Mouse (Mus musculus) hindbrain, embryonic 11.5 days (tissue): ENCODE results near the gene Eif5a. TPM values are rescaled to one million over a fixed set of nuclear protein-coding genes. Genes with fewer than 3 reads are reported as not detected.

Experiments used
- ATAC-seq: fragments of 200-750 bp; cut with Nextera tagmentation; 2 replicates; pipeline ENCODE4 v1.8.0; 2017; ENCODE audit warnings: mild to moderate bottlenecking, moderate TSS enrichment, moderate library complexity; ENCODE audit not compliant: low FRiP score
- DNase-seq: peaks from one replicate; pipeline ENCODE4 v3.0.0-alpha.2; 2015; ENCODE audit warnings: low spot score
- H3K27ac ChIP-seq: fragments of 300-500 bp; sonication (generic); 2 replicates; pipeline ENCODE4 v1.5.1; 2014; ENCODE audit warnings: mild to moderate bottlenecking, low read depth, low read length
- H3K27me3 ChIP-seq: fragments of 300-500 bp; sonication (generic); 2 replicates; pipeline ENCODE4 v1.6.1; 2014; ENCODE audit warnings: mild to moderate bottlenecking, low read length, moderate library complexity, mixed read lengths; ENCODE audit not compliant: control insufficient read depth, insufficient read depth
- H3K36me3 ChIP-seq: fragments of 300-500 bp; sonication (generic); 2 replicates; pipeline ENCODE4 v1.6.1; 2014; ENCODE audit warnings: mild to moderate bottlenecking, low read length, moderate library complexity, mixed read lengths; ENCODE audit not compliant: control insufficient read depth, insufficient read depth
- H3K4me1 ChIP-seq: fragments of 300-500 bp; sonication (generic); replicated peaks from 2 replicates; pipeline ENCODE4 v1.6.1; 2014; ENCODE audit warnings: low read length, mixed read lengths; ENCODE audit not compliant: control insufficient read depth, insufficient read depth
- H3K4me2 ChIP-seq: fragments of 300-500 bp; sonication (generic); replicated peaks from 2 replicates; pipeline ENCODE4 v1.6.1; 2014; ENCODE audit warnings: mild to moderate bottlenecking, low read depth, low read length
- H3K4me3 ChIP-seq: fragments of 300-500 bp; sonication (generic); 2 replicates; pipeline ENCODE4 v1.5.1; 2014; ENCODE audit warnings: low read depth, low read length
- H3K9ac ChIP-seq: fragments of 300-500 bp; sonication (generic); 2 replicates; pipeline ENCODE4 v1.6.1; 2014; ENCODE audit warnings: low read depth, low read length
- H3K9me3 ChIP-seq: fragments of 300-500 bp; sonication (generic); 2 replicates; pipeline ENCODE4 v1.6.1; 2016; ENCODE audit warnings: low read length; ENCODE audit not compliant: control insufficient read depth
- WGBS: fragments of 180-500 bp; shearing (Covaris S2); extraction: QIAGEN DNeasy Blood & Tissue Kit; methylation state at CpG from one replicate; pipeline ENCODE4 v1.1.7; 2014; 5-methylcytosine and 5-hydroxymethylcytosine counted together
- polyA plus RNA-seq: library from polyadenylated mRNA; unstranded; fragments of >200 nt; fragmentation: Nextera tagmentation; extraction: Ambion mirVana; gene quantifications from 2 replicates; pipeline ENCODE4 v1.2.1, GENCODE M21; 2014

Eif5a gene
- polyA plus RNA-seq, 1 experiment from 2014 or later, result 1,842 TPM

DNA sequence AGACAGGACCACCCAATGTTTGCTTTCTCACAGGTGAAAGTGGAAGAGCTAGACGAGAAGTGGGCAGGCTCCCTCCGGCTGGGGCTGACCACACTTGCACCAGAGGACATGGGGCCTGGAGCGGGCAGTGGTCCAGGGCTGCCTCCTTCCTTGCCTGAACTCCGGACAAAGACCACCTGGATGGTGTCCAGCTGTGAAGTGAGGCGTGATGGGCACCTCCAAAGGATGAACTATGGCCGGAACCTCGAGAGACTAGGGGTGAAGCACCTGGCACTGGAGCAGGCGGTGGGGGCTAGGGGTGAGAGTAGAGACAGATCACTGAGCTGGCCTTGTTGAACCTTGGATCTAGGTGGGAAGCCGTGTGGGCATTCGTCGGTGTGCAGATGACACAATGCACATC, 13.1 kb downstream of the Eif5a start:
- 96% methylated on average over 11 of the region's 11 CpGs for WGBS
- no peaks in the 10 kb centered on the region for H3K27me3 ChIP-seq
- no peaks in the 10 kb centered on the region for H3K9me3 ChIP-seq
- H3K27ac ChIP-seq, result no peak overlapping the region
- peaks cover 40% of the 10 kb centered on the region for H3K36me3 ChIP-seq
- H3K4me2 ChIP-seq, result no peak overlapping the region
- no peak for DNase-seq
- no peak overlapping the region for H3K4me3 ChIP-seq
- H3K4me1 ChIP-seq, result 0 out of 2 replicates have a peak, but pooled peaks cover 3% of the 10 kb centered on the region
- no peak overlapping the region for H3K9ac ChIP-seq
- ATAC-seq, result no peak

DNA sequence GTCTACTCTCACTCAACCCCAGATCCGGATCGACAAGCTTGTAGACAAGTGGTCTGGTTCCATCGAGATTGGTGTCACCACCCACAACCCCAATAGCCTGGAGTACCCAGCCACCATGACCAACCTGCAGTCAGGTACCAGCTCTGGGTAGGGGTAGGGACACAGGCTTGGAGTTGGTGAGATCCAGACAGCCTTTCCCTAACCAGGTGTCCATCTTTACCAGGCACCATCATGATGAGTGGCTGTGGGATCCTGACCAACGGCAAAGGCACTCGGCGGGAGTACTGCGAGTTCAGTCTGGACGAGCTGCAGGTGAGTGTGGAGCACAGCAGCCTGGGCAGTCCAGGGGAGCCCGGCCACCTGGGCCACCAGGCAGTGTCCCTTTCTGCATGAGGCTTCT, 17.4 kb downstream of the Eif5a start:
- ATAC-seq, result no peak
- Histone ChIP-seq H3K4me1 (peaks cover 12% of the 10 kb centered on the region), H3K4me2 (no peak overlapping the region), H3K27ac (no peak overlapping the region), H3K4me3 (no peak overlapping the region), H3K36me3 (peaks cover 24% of the 10 kb centered on the region), H3K9ac (no peak overlapping the region), H3K9me3 (no peaks in the 10 kb centered on the region), H3K27me3 (no peaks in the 10 kb centered on the region)
- WGBS, result 91% methylated on average over 9 of the region's 9 CpGs
- DNase-seq, result no peak

DNA sequence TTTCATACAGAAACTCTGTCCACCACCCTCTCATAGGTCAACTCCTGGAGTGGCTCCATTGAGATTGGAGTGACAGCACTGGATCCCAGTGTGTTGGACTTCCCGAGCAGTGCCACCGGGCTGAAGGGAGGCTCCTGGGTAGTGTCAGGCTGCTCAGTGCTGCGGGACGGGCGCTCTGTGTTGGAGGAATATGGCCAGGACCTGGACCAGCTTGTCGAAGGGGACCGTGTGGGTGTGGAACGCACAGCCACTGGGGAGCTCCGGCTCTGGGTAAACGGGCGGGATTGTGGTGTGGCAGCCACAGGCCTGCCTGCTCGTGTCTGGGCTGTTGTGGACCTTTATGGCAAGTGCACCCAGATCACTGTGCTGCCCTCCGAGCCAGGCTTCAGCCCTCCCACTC, 18.8 kb downstream of the Eif5a start:
- Histone ChIP-seq H3K4me3 (peak overlapping the region; percentile 92), H3K4me2 (peak overlapping the region; percentile 97), H3K9me3 (no peaks in the 10 kb centered on the region), H3K36me3 (peaks cover 21% of the 10 kb centered on the region), H3K27ac (no peak overlapping the region), H3K27me3 (no peaks in the 10 kb centered on the region), H3K9ac (no peak overlapping the region), H3K4me1 (peaks cover 14% of the 10 kb centered on the region)
- DNase-seq (no peak), ATAC-seq (no peak)
- WGBS, result 91% methylated on average over 12 of the region's 13 CpGs

DNA sequence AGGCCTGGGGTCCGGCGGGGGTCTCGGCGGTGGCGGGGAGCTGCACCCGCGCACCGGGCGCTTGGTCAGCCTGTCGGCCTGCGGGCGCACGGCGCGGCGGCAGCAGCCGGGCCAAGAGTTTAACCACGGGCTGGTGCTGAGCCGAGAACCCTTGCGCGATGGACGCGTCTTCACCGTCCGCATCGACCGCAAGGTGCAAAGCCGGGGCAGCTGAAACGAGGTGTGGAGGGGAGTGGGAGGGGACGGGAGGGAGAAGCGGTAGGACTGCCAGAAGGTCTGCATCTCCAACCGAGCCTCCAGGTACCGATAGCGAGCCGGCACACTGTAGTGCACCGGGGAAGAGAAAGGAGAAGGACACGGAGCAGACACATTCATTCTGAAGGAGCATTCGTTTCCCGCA, 19.8 kb downstream of the Eif5a start:
- H3K36me3 ChIP-seq, result peaks cover 17% of the 10 kb centered on the region
- whole genome bisulfite sequencing, result 0% methylated on average over 34 of the region's 39 CpGs
- peak; percentile 34; the same call in 1 of the 2 replicates for ATAC-seq
- peak overlapping the region; percentile 92 for H3K4me3 ChIP-seq
- no peaks in the 10 kb centered on the region for H3K27me3 ChIP-seq
- H3K9me3 ChIP-seq, result no peaks in the 10 kb centered on the region
- H3K9ac ChIP-seq, result peak overlapping the region; percentile 96
- peak overlapping the region; percentile 96 for H3K27ac ChIP-seq
- no peak for DNase-seq
- H3K4me1 ChIP-seq, result peaks cover 14% of the 10 kb centered on the region
- peak overlapping the region; percentile 97 for H3K4me2 ChIP-seq

DNA sequence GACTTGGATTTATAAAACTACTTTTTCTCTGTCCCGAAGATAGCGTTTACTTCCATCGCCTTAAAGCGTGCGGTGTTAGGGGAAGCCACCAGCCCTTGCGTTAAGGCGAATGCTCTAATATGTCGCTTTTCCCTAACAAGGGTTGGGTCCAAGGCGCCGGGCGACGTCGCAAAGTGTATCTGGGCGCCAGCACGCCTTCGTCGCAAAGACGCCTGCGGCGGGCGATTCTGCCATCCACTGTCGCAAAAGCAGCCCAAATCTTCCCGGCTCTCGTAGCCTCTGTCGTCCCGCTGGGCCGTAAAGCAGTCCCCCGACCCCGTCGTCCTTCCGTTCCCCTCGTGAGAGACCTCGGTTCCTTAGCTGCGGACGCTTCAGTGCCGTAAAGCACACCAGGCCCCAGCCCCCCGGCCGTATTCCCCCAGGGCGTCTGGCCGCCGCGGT, 20.3 kb downstream of the Eif5a start:
- 0% methylated on average over 42 of the region's 42 CpGs for WGBS
- peaks cover 12% of the 10 kb centered on the region for H3K36me3 ChIP-seq

DNA sequence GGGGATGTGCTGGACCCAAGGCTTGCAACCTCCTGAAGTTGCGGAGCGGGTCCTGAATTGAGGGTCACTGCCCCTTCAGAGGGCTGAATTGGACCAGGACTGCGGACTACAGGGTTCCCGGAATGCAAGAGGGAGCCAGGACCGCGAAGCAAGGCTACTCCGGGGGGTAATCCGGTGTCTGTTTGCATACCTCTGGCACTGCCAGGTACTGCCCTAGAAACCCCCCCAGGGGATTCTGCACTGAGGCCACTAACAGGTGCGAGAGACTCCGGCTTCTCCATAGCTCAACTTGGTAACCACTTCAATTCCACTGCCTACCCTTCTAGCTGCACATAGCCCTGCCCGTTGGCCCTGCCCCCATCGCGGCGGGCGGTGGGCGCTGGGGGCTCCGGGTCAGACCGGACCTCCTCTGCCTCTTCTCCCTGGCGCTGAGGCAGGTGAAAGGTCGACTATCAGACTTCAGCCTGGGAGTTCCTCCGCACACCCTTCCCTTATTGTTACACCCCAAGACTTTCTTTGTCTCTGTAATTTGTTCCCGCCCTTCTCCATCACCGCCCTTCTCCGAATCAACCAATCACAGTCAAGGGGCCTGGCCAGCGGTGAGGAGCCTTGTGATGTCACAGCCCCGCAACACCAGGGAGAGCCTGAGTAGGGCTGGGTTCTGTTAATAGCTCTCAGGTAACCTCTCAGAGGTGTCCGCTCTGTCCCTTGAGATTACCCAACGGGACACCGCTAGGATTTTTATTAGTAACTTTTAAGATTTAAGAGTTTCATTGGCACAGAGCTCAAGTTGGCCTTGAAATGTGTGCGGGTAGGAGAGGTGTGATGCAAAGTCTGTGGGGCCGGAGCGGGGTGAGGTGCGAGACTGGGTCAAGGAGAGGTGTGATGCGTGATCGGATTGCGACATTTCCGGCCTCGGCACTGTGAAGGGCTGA, 21.0 kb downstream of the Eif5a start, which contains the start of the genes 2810408A11Rik and Neurl4:
Gene 2810408A11Rik, minus strand, starts transcription at position 517 of the 935 bp plus-strand sequence.
Gene Neurl4, plus strand, starts transcription at position 602 of the 935 bp plus-strand sequence.
- ATAC-seq (peak; percentile 92), DNase-seq (peak; percentile 92)
- Histone ChIP-seq H3K27ac (peak within 1 kb of the TSS; percentile 96), H3K9ac (peak within 1 kb of the TSS; percentile 96), H3K4me1 (peaks cover 14% of the 10 kb centered on the region), H3K4me3 (peak within 1 kb of the TSS; percentile 92), H3K9me3 (no peaks in the 10 kb centered on the region), H3K27me3 (no peaks in the 10 kb centered on the region), H3K4me2 (peak within 1 kb of the TSS; percentile 97), H3K36me3 (peaks cover 6% of the 10 kb centered on the region)
- under 1% methylated on average over 38 of the region's 38 CpGs for WGBS

More for the DNA sequence above, 20.3 kb downstream of the Eif5a start:
- Histone ChIP-seq H3K9me3 (no peaks in the 10 kb centered on the region), H3K27ac (peak overlapping the region; percentile 96), H3K27me3 (no peaks in the 10 kb centered on the region), H3K4me2 (peak overlapping the region; percentile 97), H3K9ac (peak overlapping the region; percentile 96), H3K4me3 (peak overlapping the region; percentile 92), H3K4me1 (peaks cover 14% of the 10 kb centered on the region)
- DNase-seq (peak; percentile 96), ATAC-seq (peak; percentile 73)

DNA sequence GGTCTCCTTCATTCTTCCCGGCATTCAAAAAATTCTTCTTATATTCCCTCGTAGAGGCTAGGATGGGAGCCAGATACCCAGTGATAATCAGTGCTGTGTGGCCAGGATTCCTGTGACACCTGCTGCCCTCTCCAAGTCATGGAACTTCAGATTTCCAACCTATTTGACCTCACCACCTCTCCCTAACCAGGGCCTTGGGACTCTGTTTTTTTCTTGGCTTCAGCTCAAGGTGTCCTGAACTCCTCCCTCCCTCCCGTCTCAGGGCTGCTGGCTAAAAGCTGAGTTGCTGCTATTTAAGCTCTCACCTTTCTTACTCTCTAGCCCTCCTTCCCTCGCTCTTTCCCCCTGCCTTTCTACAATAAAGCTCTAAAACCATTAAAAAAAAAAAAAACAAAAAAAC, 21.9 kb downstream of the Eif5a start:
- Histone ChIP-seq H3K4me1 (peaks cover 14% of the 10 kb centered on the region), H3K27ac (no peak overlapping the region), H3K36me3 (0 out of 2 replicates have a peak, but pooled peaks cover 4% of the 10 kb centered on the region), H3K9ac (peak overlapping the region; percentile 96), H3K9me3 (no peaks in the 10 kb centered on the region), H3K27me3 (no peaks in the 10 kb centered on the region), H3K4me2 (peak overlapping the region; percentile 97), H3K4me3 (peak overlapping the region; percentile 92)
- no peak for ATAC-seq
- 30% methylated on average over 4 of the region's 4 CpGs for WGBS
- DNase-seq, result peak; percentile 39

DNA sequence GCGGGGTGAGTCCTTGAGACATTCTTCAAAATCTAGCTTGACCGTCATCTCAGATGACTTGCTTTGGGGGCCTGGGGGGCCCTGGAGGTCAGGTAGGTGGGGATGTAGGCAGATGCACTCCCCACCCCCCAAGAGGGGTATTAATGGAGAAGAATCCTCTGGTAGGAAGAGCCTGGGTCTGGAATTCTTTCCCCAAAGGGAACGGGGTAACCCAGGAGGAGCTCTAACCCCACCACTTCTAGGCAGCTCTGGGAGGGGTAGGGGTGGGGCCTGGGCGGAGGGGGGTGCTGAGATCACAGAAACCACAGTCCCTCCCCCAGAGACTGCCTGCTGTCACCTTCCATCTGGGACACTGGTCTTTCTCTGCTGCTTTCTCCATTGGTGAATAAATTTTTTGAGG, 26.5 kb downstream of the Eif5a start, which contains the start of gene Acap1:
Gene Acap1, minus strand, starts transcription at position 249 of the 400 bp plus-strand sequence.
- peaks cover 6% of the 10 kb centered on the region for H3K4me1 ChIP-seq
- no peak within 1 kb of the TSS for H3K4me3 ChIP-seq
- 72% methylated on average over 4 of the region's 4 CpGs for WGBS
- no peaks in the 10 kb centered on the region for H3K27me3 ChIP-seq
- H3K9me3 ChIP-seq, result no peaks in the 10 kb centered on the region
- no peak within 1 kb of the TSS for H3K4me2 ChIP-seq
- H3K27ac ChIP-seq, result no peak within 1 kb of the TSS
- H3K9ac ChIP-seq, result no peak within 1 kb of the TSS
- DNase-seq (no peak), ATAC-seq (no peak)
- H3K36me3 ChIP-seq, result no peaks in the 10 kb centered on the region
